Mouse (Mus musculus): ENCODE measurements around the gene Hist1h2bl. TPM values are rescaled to one million over a fixed set of nuclear protein-coding genes. Genes with fewer than 3 reads are reported as not detected.
A peak's percentile ranks its signal among the peaks of the same experiment; 100 is the strongest.
"Not testable (repeated sequence)": the region's sequence is repeated elsewhere in the genome, so short reads cannot be mapped to it uniquely, and the experiment has no call there.

Gene Hist1h2bl
- polyA plus RNA-seq, 1 experiment from 2014 or later = 3.3 TPM

DNA sequence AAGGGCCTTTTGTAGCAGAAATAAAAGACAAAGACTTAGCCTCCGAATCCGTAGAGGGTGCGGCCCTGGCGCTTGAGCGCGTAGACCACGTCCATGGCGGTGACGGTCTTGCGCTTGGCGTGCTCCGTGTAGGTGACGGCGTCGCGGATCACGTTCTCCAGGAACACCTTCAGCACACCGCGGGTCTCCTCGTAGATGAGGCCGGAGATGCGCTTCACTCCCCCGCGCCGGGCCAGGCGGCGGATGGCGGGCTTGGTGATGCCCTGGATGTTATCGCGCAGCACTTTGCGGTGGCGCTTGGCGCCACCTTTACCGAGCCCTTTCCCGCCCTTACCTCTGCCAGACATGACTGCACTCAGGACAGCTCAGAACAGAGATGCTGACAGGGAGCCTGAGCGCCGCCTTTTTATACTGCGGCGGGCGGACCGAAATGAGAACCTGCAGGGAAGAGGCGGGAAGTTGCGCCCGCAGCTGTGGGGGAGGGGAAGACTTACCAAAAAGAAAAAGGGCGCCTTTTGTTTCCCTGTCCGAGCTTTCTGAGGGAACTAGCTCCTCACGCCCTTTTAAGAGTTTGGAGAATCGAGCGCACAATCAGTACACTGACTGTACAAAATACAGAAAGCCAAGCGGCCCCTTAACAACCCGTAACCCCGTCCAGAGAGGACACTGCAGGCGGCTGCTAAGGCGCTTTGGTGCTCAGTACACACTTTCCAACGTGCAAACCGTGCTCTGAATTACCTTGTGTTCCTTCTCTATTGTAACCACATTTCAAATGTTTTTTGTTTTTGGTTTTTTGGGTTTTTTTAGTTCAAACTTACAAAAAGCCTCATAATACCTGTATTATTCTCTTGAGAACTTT is 34.4 kb upstream of the Hist1h2bl start, which contains the start of gene Hist1h4k:
Gene Hist1h4k, minus strand, starts transcription at position 347 of the 859 bp plus-strand sequence.
- Histone ChIP-seq H3K4me2 (replicated peaks; ENCODE audit: low read depth, low read length) (peak within 1 kb of the TSS; percentile 74), H3K9ac (ENCODE audit: low read depth, low read length) (peak within 1 kb of the TSS; percentile 77), H3K27ac (ENCODE audit: low read depth, low read length) (peak within 1 kb of the TSS; percentile 96), H3K4me3 (ENCODE audit: low read length) (peak within 1 kb of the TSS; percentile 63), H3K4me1 (ENCODE audit: control insufficient read depth, insufficient read depth, low read length) (peaks cover 16% of the 10 kb centered on the region)
- not testable (repeated sequence) for H3K36me3 ChIP-seq (ENCODE audit: control insufficient read depth, insufficient read depth, low read length); H3K9me3 ChIP-seq (ENCODE audit: control insufficient read depth, low read length); H3K27me3 ChIP-seq (ENCODE audit: control insufficient read depth, insufficient read depth, low read length)
- WGBS = under 1% methylated on average over 43 of the region's 56 CpGs
- ATAC-seq (ENCODE audit: low FRiP score, low TSS enrichment) = peak; percentile 89

GRCm38 (mm10) chr13:21749387-21750158 is 33.6 kb upstream of the Hist1h2bl start:
- no peaks in the 10 kb centered on the region for H3K9me3 ChIP-seq (ENCODE audit: control insufficient read depth, low read length)
- H3K4me1 ChIP-seq (ENCODE audit: control insufficient read depth, insufficient read depth, low read length) = peaks cover 16% of the 10 kb centered on the region
- no peak for ATAC-seq (ENCODE audit: low FRiP score, low TSS enrichment)
- H3K36me3 ChIP-seq (ENCODE audit: control insufficient read depth, insufficient read depth, low read length) = no peaks in the 10 kb centered on the region
- peak overlapping the region; percentile 63 for H3K4me3 ChIP-seq (ENCODE audit: low read length)
- no peaks in the 10 kb centered on the region for H3K27me3 ChIP-seq (ENCODE audit: control insufficient read depth, insufficient read depth, low read length)
- H3K9ac ChIP-seq (ENCODE audit: low read depth, low read length) = peak overlapping the region; percentile 77
- H3K27ac ChIP-seq (ENCODE audit: low read depth, low read length) = peak overlapping the region; percentile 96
- 7% methylated on average over 5 of the region's 5 CpGs for WGBS
- peak overlapping the region; percentile 74 for H3K4me2 ChIP-seq (replicated peaks; ENCODE audit: low read depth, low read length)

GRCm38 (mm10) chr13:21745006-21745405 is 29.1 kb upstream of the Hist1h2bl start:
- ATAC-seq (ENCODE audit: low FRiP score, low TSS enrichment) = no peak
- Histone ChIP-seq H3K27ac (ENCODE audit: low read depth, low read length) (no peak overlapping the region), H3K9me3 (ENCODE audit: control insufficient read depth, low read length) (no peaks in the 10 kb centered on the region), H3K27me3 (ENCODE audit: control insufficient read depth, insufficient read depth, low read length) (no peaks in the 10 kb centered on the region), H3K9ac (ENCODE audit: low read depth, low read length) (no peak overlapping the region), H3K4me3 (ENCODE audit: low read length) (no peak overlapping the region), H3K36me3 (ENCODE audit: control insufficient read depth, insufficient read depth, low read length) (no peaks in the 10 kb centered on the region), H3K4me1 (ENCODE audit: control insufficient read depth, insufficient read depth, low read length) (peaks cover 6% of the 10 kb centered on the region; the same call in 1 of the 2 replicates), H3K4me2 (replicated peaks; ENCODE audit: low read depth, low read length) (no peak overlapping the region)
- 73% methylated on average over 1 of the region's 1 CpGs for WGBS

- not testable (repeated sequence) for H3K27me3 ChIP-seq (ENCODE audit: control insufficient read depth, insufficient read depth, low read length); H3K4me1 ChIP-seq (ENCODE audit: control insufficient read depth, insufficient read depth, low read length); H3K36me3 ChIP-seq (ENCODE audit: control insufficient read depth, insufficient read depth, low read length); H3K9me3 ChIP-seq (ENCODE audit: control insufficient read depth, low read length)
- Histone ChIP-seq H3K9ac (ENCODE audit: low read depth, low read length) (peak within 1 kb of the TSS; percentile 74), H3K4me2 (replicated peaks; ENCODE audit: low read depth, low read length) (peak within 1 kb of the TSS; percentile 44), H3K27ac (ENCODE audit: low read depth, low read length) (peak within 1 kb of the TSS; percentile 91), H3K4me3 (ENCODE audit: low read length) (peak within 1 kb of the TSS; percentile 58)
- ATAC-seq (ENCODE audit: low FRiP score, low TSS enrichment) = peak; percentile 93
- WGBS = under 1% methylated on average over 40 of the region's 56 CpGs
Observed at GRCm38 (mm10) chr13:21734906-21735767, 19.2 kb upstream of the Hist1h2bl start, which contains the start of gene Hist1h4j. TSS of gene Hist1h4j (plus strand) at chr13:21735064.

GRCm38 (mm10) chr13:21734010-21734905 is 18.3 kb upstream of the Hist1h2bl start:
- Histone ChIP-seq H3K36me3 (ENCODE audit: control insufficient read depth, insufficient read depth, low read length) (no peaks in the 10 kb centered on the region), H3K27ac (ENCODE audit: low read depth, low read length) (peak overlapping the region; percentile 91), H3K4me2 (replicated peaks; ENCODE audit: low read depth, low read length) (peak overlapping the region; percentile 44), H3K27me3 (ENCODE audit: control insufficient read depth, insufficient read depth, low read length) (no peaks in the 10 kb centered on the region), H3K9ac (ENCODE audit: low read depth, low read length) (peak overlapping the region; percentile 74), H3K4me1 (ENCODE audit: control insufficient read depth, insufficient read depth, low read length) (no peaks in the 10 kb centered on the region), H3K9me3 (ENCODE audit: control insufficient read depth, low read length) (no peaks in the 10 kb centered on the region), H3K4me3 (ENCODE audit: low read length) (peak overlapping the region; percentile 58)
- peak; percentile 81 for ATAC-seq (ENCODE audit: low FRiP score, low TSS enrichment)
- WGBS = under 1% methylated on average over 21 of the region's 21 CpGs

GRCm38 (mm10) chr13:21733466-21733865 is 17.5 kb upstream of the Hist1h2bl start:
- Histone ChIP-seq H3K4me1 (ENCODE audit: control insufficient read depth, insufficient read depth, low read length) (no peaks in the 10 kb centered on the region), H3K4me2 (replicated peaks; ENCODE audit: low read depth, low read length) (no peak overlapping the region), H3K9ac (ENCODE audit: low read depth, low read length) (no peak overlapping the region), H3K27me3 (ENCODE audit: control insufficient read depth, insufficient read depth, low read length) (no peaks in the 10 kb centered on the region), H3K36me3 (ENCODE audit: control insufficient read depth, insufficient read depth, low read length) (no peaks in the 10 kb centered on the region), H3K9me3 (ENCODE audit: control insufficient read depth, low read length) (no peaks in the 10 kb centered on the region), H3K4me3 (ENCODE audit: low read length) (no peak overlapping the region), H3K27ac (ENCODE audit: low read depth, low read length) (peak overlapping the region; percentile 91)
- peak; percentile 38 for ATAC-seq (ENCODE audit: low FRiP score, low TSS enrichment)
- 64% methylated on average over 5 of the region's 5 CpGs for WGBS

DNA sequence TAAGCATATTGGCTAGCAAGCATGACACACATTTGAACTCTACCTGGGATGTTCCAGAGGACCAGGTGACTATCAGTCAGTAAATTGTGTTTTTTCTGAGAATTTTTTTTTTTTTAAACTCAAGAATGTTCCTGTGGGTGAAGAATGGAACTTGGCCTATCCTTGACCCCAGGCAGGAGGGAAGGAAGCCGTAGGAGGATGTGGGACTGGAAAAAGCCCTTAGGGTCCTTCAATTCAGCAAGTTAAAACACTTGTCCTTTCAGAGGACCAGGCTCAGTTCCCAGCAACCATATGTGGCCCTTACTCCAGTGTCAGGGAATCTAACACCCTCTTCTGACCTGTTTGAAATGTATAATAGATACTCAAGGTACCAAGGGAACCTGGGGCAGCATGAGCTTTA is 13.6 kb upstream of the Hist1h2bl start:
- Histone ChIP-seq H3K9ac (ENCODE audit: low read depth, low read length) (no peak overlapping the region), H3K4me3 (ENCODE audit: low read length) (no peak overlapping the region), H3K27ac (ENCODE audit: low read depth, low read length) (no peak overlapping the region), H3K9me3 (ENCODE audit: control insufficient read depth, low read length) (no peaks in the 10 kb centered on the region), H3K27me3 (ENCODE audit: control insufficient read depth, insufficient read depth, low read length) (no peaks in the 10 kb centered on the region), H3K4me2 (replicated peaks; ENCODE audit: low read depth, low read length) (no peak overlapping the region), H3K4me1 (ENCODE audit: control insufficient read depth, insufficient read depth, low read length) (0 out of 2 replicates have a peak, but pooled peaks cover 2% of the 10 kb centered on the region), H3K36me3 (ENCODE audit: control insufficient read depth, insufficient read depth, low read length) (no peaks in the 10 kb centered on the region)
- ATAC-seq (ENCODE audit: low FRiP score, low TSS enrichment) = no peak
- 39% methylated on average over 1 of the region's 1 CpGs for WGBS
